Mouse (Mus musculus): ENCODE data around the gene Olfr512. TPM values are rescaled to one million over a fixed set of nuclear protein-coding genes. Genes with fewer than 3 reads are reported as not detected.

The Olfr512 gene
- polyA plus RNA-seq (2015; fragmentation: Nextera tagmentation; extraction: Ambion mirVana) = not detected in 2 replicates

GRCm38 (mm10) chr7:108713020-108713419 is at the start of gene Olfr512:
Gene Olfr512 (plus strand): TSS chr7:108713320.
- Histone ChIP-seq H3K4me3 (ENCODE audit: low read depth, low read length) (no peak within 1 kb of the TSS), H3K27me3 (ENCODE audit: control insufficient read depth, insufficient read depth, low read depth, low read length) (no peaks in the 10 kb centered on the region), H3K36me3 (ENCODE audit: control insufficient read depth, insufficient read depth, low read length) (no peaks in the 10 kb centered on the region), H3K9me3 (replicated peaks; ENCODE audit: control insufficient read depth, low read length, poor library complexity, severe bottlenecking) (no peaks in the 10 kb centered on the region), H3K9ac (ENCODE audit: low read depth, low read length) (no peak within 1 kb of the TSS), H3K27ac (ENCODE audit: low read length) (no peak within 1 kb of the TSS), H3K4me2 (ENCODE audit: low read length) (no peak within 1 kb of the TSS), H3K4me1 (ENCODE audit: control insufficient read depth, insufficient read depth, low read length) (no peaks in the 10 kb centered on the region)
- ATAC-seq = no peak

- no peak for ATAC-seq
- no peak within 1 kb of the TSS for H3K4me3 ChIP-seq (ENCODE audit: low read depth, low read length)
- WGBS = 92% methylated on average over 1 of the region's 1 CpGs
Observed at GRCm38 (mm10) chr7:108666118-108666517, 47.0 kb upstream of the Olfr512 start, which contains the start of gene Olfr510. Gene Olfr510 (plus strand): TSS chr7:108666418.

DNA sequence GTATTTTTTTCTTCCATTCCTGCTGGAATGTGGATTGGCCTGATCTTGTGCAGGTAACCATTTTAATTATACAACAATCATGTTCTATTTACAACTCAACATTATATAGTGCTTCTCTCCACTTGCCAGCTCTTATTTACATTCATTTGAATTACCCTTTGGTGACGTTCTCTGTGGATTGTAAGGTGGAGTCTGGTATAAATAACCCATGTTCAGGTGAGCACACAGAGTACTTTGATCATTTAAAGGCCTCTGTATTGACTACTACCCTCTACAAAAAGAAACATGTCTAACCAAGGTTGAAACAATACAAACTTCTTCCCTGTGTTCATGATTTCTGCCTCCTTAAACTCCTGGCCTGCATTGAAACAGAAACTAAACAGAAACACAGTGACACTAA is 42.1 kb upstream of the Olfr512 start:
- no peak for ATAC-seq
- Histone ChIP-seq H3K27me3 (ENCODE audit: control insufficient read depth, insufficient read depth, low read depth, low read length) (no peaks in the 10 kb centered on the region), H3K27ac (ENCODE audit: low read length) (no peak overlapping the region), H3K9ac (ENCODE audit: low read depth, low read length) (no peak overlapping the region), H3K4me1 (ENCODE audit: control insufficient read depth, insufficient read depth, low read length) (no peaks in the 10 kb centered on the region), H3K36me3 (ENCODE audit: control insufficient read depth, insufficient read depth, low read length) (no peaks in the 10 kb centered on the region), H3K9me3 (replicated peaks; ENCODE audit: control insufficient read depth, low read length, poor library complexity, severe bottlenecking) (no peaks in the 10 kb centered on the region), H3K4me2 (ENCODE audit: low read length) (no peak overlapping the region), H3K4me3 (ENCODE audit: low read depth, low read length) (no peak overlapping the region)
- WGBS = 76% methylated on average over 1 of the region's 1 CpGs

More at GRCm38 (mm10) chr7:108666118-108666517, 47.0 kb upstream of the Olfr512 start, which contains the start of gene Olfr510:
- no peak within 1 kb of the TSS for H3K27ac ChIP-seq (ENCODE audit: low read length)
- no peak within 1 kb of the TSS for H3K4me2 ChIP-seq (ENCODE audit: low read length)
- H3K9ac ChIP-seq (ENCODE audit: low read depth, low read length) = no peak within 1 kb of the TSS
- H3K36me3 ChIP-seq (ENCODE audit: control insufficient read depth, insufficient read depth, low read length) = no peaks in the 10 kb centered on the region
- no peaks in the 10 kb centered on the region for H3K4me1 ChIP-seq (ENCODE audit: control insufficient read depth, insufficient read depth, low read length)
- H3K9me3 ChIP-seq (replicated peaks; ENCODE audit: control insufficient read depth, low read length, poor library complexity, severe bottlenecking) = no peaks in the 10 kb centered on the region
- H3K27me3 ChIP-seq (ENCODE audit: control insufficient read depth, insufficient read depth, low read depth, low read length) = no peaks in the 10 kb centered on the region

DNA sequence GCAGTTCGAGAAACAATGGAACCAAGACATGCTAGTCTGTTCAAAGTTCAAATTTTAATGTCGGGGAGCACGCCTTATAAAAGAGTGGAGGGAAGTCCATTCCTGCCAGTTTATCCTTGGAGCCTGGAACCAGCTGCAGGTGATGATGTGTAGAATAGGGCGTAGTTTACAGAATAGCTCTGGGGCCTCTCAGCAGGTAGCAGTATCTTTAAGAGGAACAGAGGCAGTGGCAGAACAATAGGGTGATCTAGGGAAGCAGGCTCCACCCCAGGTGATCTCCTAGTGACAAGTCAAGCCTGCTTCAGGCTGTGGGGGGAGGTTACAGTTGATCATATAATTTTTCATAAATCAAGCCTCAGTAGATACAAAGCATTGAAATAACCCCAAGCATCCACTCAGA is 34.2 kb upstream of the Olfr512 start:
- no peak for ATAC-seq
- H3K27ac ChIP-seq (ENCODE audit: low read length) = no peak overlapping the region
- no peaks in the 10 kb centered on the region for H3K9me3 ChIP-seq (replicated peaks; ENCODE audit: control insufficient read depth, low read length, poor library complexity, severe bottlenecking)
- 87% methylated on average over 4 of the region's 4 CpGs for WGBS
- H3K4me3 ChIP-seq (ENCODE audit: low read depth, low read length) = no peak overlapping the region
- no peaks in the 10 kb centered on the region for H3K27me3 ChIP-seq (ENCODE audit: control insufficient read depth, insufficient read depth, low read depth, low read length)
- H3K4me2 ChIP-seq (ENCODE audit: low read length) = no peak overlapping the region
- H3K4me1 ChIP-seq (ENCODE audit: control insufficient read depth, insufficient read depth, low read length) = no peaks in the 10 kb centered on the region
- no peaks in the 10 kb centered on the region for H3K36me3 ChIP-seq (ENCODE audit: control insufficient read depth, insufficient read depth, low read length)
- H3K9ac ChIP-seq (ENCODE audit: low read depth, low read length) = no peak overlapping the region

GRCm38 (mm10) chr7:108750673-108751072 is 37.6 kb downstream of the Olfr512 start, which contains the start of gene Olfr513:
Gene Olfr513 (plus strand): TSS chr7:108750973.
- WGBS = 77% methylated on average over 1 of the region's 1 CpGs

DNA sequence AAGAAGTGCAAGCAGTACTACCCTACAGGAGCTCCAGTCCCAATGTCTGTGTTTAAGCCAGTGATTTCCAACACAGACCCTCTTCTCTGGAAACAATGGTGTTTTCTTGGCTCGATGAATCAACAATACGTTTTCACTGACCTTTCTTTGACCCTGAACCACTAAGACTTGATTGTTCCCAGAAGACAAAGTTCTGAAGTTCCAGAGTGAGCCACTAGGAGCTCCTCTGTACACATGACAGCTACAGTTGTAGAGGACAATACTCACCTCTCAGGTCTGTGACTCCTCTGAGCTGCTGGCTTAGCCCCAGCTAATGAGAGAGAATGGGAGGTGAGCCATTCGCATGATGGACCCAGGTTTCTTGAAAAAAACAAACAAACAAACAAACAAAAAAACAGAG is 47.3 kb downstream of the Olfr512 start:
- 27% methylated on average over 3 of the region's 3 CpGs for WGBS

More at GRCm38 (mm10) chr7:108750673-108751072, 37.6 kb downstream of the Olfr512 start, which contains the start of gene Olfr513:
- Histone ChIP-seq H3K27me3 (ENCODE audit: control insufficient read depth, insufficient read depth, low read depth, low read length) (no peaks in the 10 kb centered on the region), H3K9ac (ENCODE audit: low read depth, low read length) (no peak within 1 kb of the TSS), H3K4me3 (ENCODE audit: low read depth, low read length) (no peak within 1 kb of the TSS), H3K36me3 (ENCODE audit: control insufficient read depth, insufficient read depth, low read length) (no peaks in the 10 kb centered on the region), H3K9me3 (replicated peaks; ENCODE audit: control insufficient read depth, low read length, poor library complexity, severe bottlenecking) (no peaks in the 10 kb centered on the region), H3K27ac (ENCODE audit: low read length) (no peak within 1 kb of the TSS), H3K4me2 (ENCODE audit: low read length) (no peak within 1 kb of the TSS), H3K4me1 (ENCODE audit: control insufficient read depth, insufficient read depth, low read length) (no peaks in the 10 kb centered on the region)
- ATAC-seq = no peak

More for the DNA sequence above, 47.3 kb downstream of the Olfr512 start:
- H3K27ac ChIP-seq (ENCODE audit: low read length) = no peak overlapping the region
- H3K4me3 ChIP-seq (ENCODE audit: low read depth, low read length) = no peak overlapping the region
- no peak for ATAC-seq
- no peaks in the 10 kb centered on the region for H3K27me3 ChIP-seq (ENCODE audit: control insufficient read depth, insufficient read depth, low read depth, low read length)
- H3K9me3 ChIP-seq (replicated peaks; ENCODE audit: control insufficient read depth, low read length, poor library complexity, severe bottlenecking) = no peaks in the 10 kb centered on the region
- H3K9ac ChIP-seq (ENCODE audit: low read depth, low read length) = no peak overlapping the region
- H3K4me1 ChIP-seq (ENCODE audit: control insufficient read depth, insufficient read depth, low read length) = no peaks in the 10 kb centered on the region
- H3K36me3 ChIP-seq (ENCODE audit: control insufficient read depth, insufficient read depth, low read length) = no peaks in the 10 kb centered on the region
- no peak overlapping the region for H3K4me2 ChIP-seq (ENCODE audit: low read length)

Other genes with a start within 250 kb of the Olfr512 start
- not detected in 2 replicates for gene Olfr498, start 248.0 kb upstream of the Olfr512 start, polyA plus RNA-seq (2015; fragmentation: Nextera tagmentation; extraction: Ambion mirVana)
- gene Olfr502, start 188.3 kb upstream of the Olfr512 start, polyA plus RNA-seq (2015; fragmentation: Nextera tagmentation; extraction: Ambion mirVana) = not detected in 2 replicates
- not detected in 2 replicates for gene Olfr503, start 168.8 kb upstream of the Olfr512 start, polyA plus RNA-seq (2015; fragmentation: Nextera tagmentation; extraction: Ambion mirVana)
- gene Olfr504, start 147.5 kb upstream of the Olfr512 start, polyA plus RNA-seq (2015; fragmentation: Nextera tagmentation; extraction: Ambion mirVana) = not detected in 2 replicates
- not detected in 2 replicates for gene Olfr506, start 102.5 kb upstream of the Olfr512 start, polyA plus RNA-seq (2015; fragmentation: Nextera tagmentation; extraction: Ambion mirVana)
- gene Olfr507, start 91.5 kb upstream of the Olfr512 start, polyA plus RNA-seq (2015; fragmentation: Nextera tagmentation; extraction: Ambion mirVana) = not detected in 2 replicates
- not detected in 2 replicates for gene Olfr508, start 83.3 kb upstream of the Olfr512 start, polyA plus RNA-seq (2015; fragmentation: Nextera tagmentation; extraction: Ambion mirVana)
- gene Olfr509, start 61.4 kb upstream of the Olfr512 start, polyA plus RNA-seq (2015; fragmentation: Nextera tagmentation; extraction: Ambion mirVana) = not detected in 2 replicates
- not detected in 2 replicates for gene Olfr510, start 46.9 kb upstream of the Olfr512 start, polyA plus RNA-seq (2015; fragmentation: Nextera tagmentation; extraction: Ambion mirVana)
- not detected in 2 replicates for gene Olfr513, start 37.7 kb downstream of the Olfr512 start, polyA plus RNA-seq (2015; fragmentation: Nextera tagmentation; extraction: Ambion mirVana)
- gene Olfr514, start 112.7 kb downstream of the Olfr512 start, polyA plus RNA-seq (2015; fragmentation: Nextera tagmentation; extraction: Ambion mirVana) = not detected in 2 replicates
- gene Olfr516, start 137.2 kb downstream of the Olfr512 start, polyA plus RNA-seq (2015; fragmentation: Nextera tagmentation; extraction: Ambion mirVana) = not detected in 2 replicates
- gene Olfr517, start 159.1 kb downstream of the Olfr512 start, polyA plus RNA-seq (2015; fragmentation: Nextera tagmentation; extraction: Ambion mirVana) = not detected in 2 replicates
- gene Olfr518, start 171.7 kb downstream of the Olfr512 start, polyA plus RNA-seq (2015; fragmentation: Nextera tagmentation; extraction: Ambion mirVana) = not detected in 2 replicates
- not detected in 2 replicates for gene Olfr519, start 181.1 kb downstream of the Olfr512 start, polyA plus RNA-seq (2015; fragmentation: Nextera tagmentation; extraction: Ambion mirVana)
- not detected in 2 replicates for gene Nlrp10, start 216.9 kb downstream of the Olfr512 start, polyA plus RNA-seq (2015; fragmentation: Nextera tagmentation; extraction: Ambion mirVana)
- 60.9 and 62.8 TPM in 2 replicates for gene Eif3f, start 221.1 kb downstream of the Olfr512 start, polyA plus RNA-seq (2015; fragmentation: Nextera tagmentation; extraction: Ambion mirVana)
- 62.1 and 66.0 TPM in 2 replicates for gene Tub, start 237.0 kb downstream of the Olfr512 start, polyA plus RNA-seq (2015; fragmentation: Nextera tagmentation; extraction: Ambion mirVana)

All from midbrain, embryonic 16.5 days (tissue).